Mouse (Mus musculus): ENCODE data around the gene Kcnk5. TPM values are rescaled to one million over a fixed set of nuclear protein-coding genes. Genes with fewer than 3 reads are reported as not detected.

The Kcnk5 gene
- polyA plus RNA-seq, 1 experiment from 2014 or later = 1.8 TPM

GRCm38 (mm10) chr14:20112218-20112617 lies 69.4 kb downstream of the Kcnk5 start:
- WGBS = 73% methylated on average over 3 of the region's 3 CpGs
- no peak for ATAC-seq (replicated peaks; ENCODE audit: insufficient number of reproducible peaks, insufficient read depth, low FRiP score, low read depth)
- no peak overlapping the region for H3K27ac ChIP-seq

DNA sequence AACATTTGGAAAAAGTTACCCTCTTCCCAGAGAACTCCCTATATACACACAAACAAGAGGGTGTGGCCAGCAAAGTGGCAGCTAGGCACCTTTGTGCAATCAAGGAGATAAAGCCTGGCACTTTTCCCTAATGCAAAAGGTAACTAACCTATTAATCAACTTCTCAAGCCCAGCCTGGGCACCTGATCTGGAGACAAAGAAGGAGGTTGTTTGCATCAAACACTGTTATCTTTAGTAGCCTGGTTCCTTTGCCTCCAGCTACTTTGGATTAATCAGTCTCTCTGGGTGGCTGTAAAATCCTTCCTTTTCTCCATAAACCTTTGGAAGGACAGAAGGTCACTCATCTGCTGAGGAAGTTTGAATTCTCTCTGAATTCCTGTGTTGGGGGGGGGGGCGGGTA lies 70.7 kb downstream of the Kcnk5 start:
- WGBS = 59% methylated on average over 1 of the region's 1 CpGs
- Histone ChIP-seq H3K4me2 (no peak overlapping the region), H3K9ac (no peak overlapping the region), H3K9me3 (replicated peaks) (no peaks in the 10 kb centered on the region), H3K4me1 (replicated peaks) (no peaks in the 10 kb centered on the region; the same call in 1 of the 2 replicates), H3K36me3 (no peaks in the 10 kb centered on the region), H3K27me3 (peaks cover 5% of the 10 kb centered on the region; the same call in 1 of the 2 replicates), H3K27ac (no peak overlapping the region), H3K4me3 (no peak overlapping the region)
- no peak for ATAC-seq (replicated peaks; ENCODE audit: insufficient number of reproducible peaks, insufficient read depth, low FRiP score, low read depth)

More at GRCm38 (mm10) chr14:20112218-20112617, 69.4 kb downstream of the Kcnk5 start:
- Histone ChIP-seq H3K4me2 (no peak overlapping the region), H3K4me3 (no peak overlapping the region), H3K9me3 (replicated peaks) (no peaks in the 10 kb centered on the region), H3K9ac (no peak overlapping the region), H3K27me3 (peaks cover 5% of the 10 kb centered on the region; the same call in 1 of the 2 replicates), H3K36me3 (no peaks in the 10 kb centered on the region), H3K4me1 (replicated peaks) (peaks cover under 1% of the 10 kb centered on the region; the same call in 1 of the 2 replicates)

GRCm38 (mm10) chr14:20106271-20106670 lies 75.3 kb downstream of the Kcnk5 start:
- 49% methylated on average over 6 of the region's 6 CpGs for WGBS
- Histone ChIP-seq H3K9ac (no peak overlapping the region), H3K9me3 (replicated peaks) (no peaks in the 10 kb centered on the region), H3K27me3 (no peaks in the 10 kb centered on the region), H3K4me1 (replicated peaks) (no peaks in the 10 kb centered on the region), H3K4me3 (no peak overlapping the region), H3K36me3 (no peaks in the 10 kb centered on the region), H3K4me2 (no peak overlapping the region), H3K27ac (no peak overlapping the region)
- ATAC-seq (replicated peaks; ENCODE audit: insufficient number of reproducible peaks, insufficient read depth, low FRiP score, low read depth) = no peak

DNA sequence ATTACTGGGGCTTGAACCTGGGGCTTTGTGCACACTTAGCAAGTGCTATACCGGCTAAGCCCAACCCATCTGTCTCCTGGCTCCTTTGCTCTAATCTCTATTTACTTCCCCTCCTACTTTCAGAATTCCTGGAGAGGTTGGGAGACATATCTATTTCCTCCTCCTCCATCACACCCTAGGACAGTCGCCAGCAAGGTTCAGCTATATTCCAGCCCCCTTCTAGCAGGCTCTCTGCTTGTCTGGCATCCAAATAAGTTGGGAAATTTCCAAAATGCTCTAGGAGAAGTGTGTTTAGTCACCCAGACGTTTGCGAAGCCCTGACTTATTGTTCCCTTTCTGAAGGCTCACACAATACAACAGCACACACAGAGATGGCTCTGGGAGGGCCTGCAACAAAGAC lies 78.4 kb downstream of the Kcnk5 start:
- Histone ChIP-seq H3K9me3 (replicated peaks) (no peaks in the 10 kb centered on the region), H3K4me2 (no peak overlapping the region), H3K36me3 (no peaks in the 10 kb centered on the region), H3K27ac (no peak overlapping the region), H3K9ac (no peak overlapping the region), H3K4me1 (replicated peaks) (no peaks in the 10 kb centered on the region), H3K27me3 (no peaks in the 10 kb centered on the region), H3K4me3 (no peak overlapping the region)
- WGBS = 32% methylated on average over 4 of the region's 4 CpGs
- ATAC-seq (replicated peaks; ENCODE audit: insufficient number of reproducible peaks, insufficient read depth, low FRiP score, low read depth) = no peak

DNA sequence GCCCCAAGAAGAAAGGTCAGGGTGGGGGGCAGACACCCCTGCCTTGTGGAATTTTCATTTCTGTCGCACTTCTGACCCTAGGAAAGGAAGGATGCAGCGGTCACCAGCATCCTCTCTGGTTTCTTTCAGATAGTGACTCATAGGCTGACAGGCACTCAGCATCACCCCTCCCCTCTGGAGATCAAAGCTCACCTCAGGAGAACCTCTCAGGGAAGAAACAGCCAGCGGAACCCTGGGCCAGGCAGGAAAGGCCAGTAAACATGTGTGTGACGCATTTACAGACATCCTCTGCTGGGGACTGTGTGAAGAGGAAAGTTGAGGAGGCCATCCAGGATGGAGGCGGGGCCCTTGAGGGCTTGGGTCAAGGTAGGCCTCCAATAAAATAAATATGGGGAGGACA lies 83.5 kb downstream of the Kcnk5 start:
- Histone ChIP-seq H3K36me3 (no peaks in the 10 kb centered on the region), H3K9ac (no peak overlapping the region), H3K4me3 (no peak overlapping the region), H3K4me1 (replicated peaks) (no peaks in the 10 kb centered on the region), H3K27ac (no peak overlapping the region), H3K4me2 (no peak overlapping the region), H3K9me3 (replicated peaks) (no peaks in the 10 kb centered on the region), H3K27me3 (no peaks in the 10 kb centered on the region)
- no peak for ATAC-seq (replicated peaks; ENCODE audit: insufficient number of reproducible peaks, insufficient read depth, low FRiP score, low read depth)
- 25% methylated on average over 5 of the region's 5 CpGs for WGBS

GRCm38 (mm10) chr14:20094942-20095341 lies 86.7 kb downstream of the Kcnk5 start:
- H3K4me3 ChIP-seq = no peak overlapping the region
- no peaks in the 10 kb centered on the region for H3K36me3 ChIP-seq
- 43% methylated on average over 5 of the region's 5 CpGs for WGBS
- H3K4me2 ChIP-seq = no peak overlapping the region
- no peaks in the 10 kb centered on the region for H3K4me1 ChIP-seq (replicated peaks)
- ATAC-seq (replicated peaks; ENCODE audit: insufficient number of reproducible peaks, insufficient read depth, low FRiP score, low read depth) = no peak
- H3K27me3 ChIP-seq = no peaks in the 10 kb centered on the region
- no peak overlapping the region for H3K27ac ChIP-seq
- no peak overlapping the region for H3K9ac ChIP-seq
- H3K9me3 ChIP-seq (replicated peaks) = no peaks in the 10 kb centered on the region

DNA sequence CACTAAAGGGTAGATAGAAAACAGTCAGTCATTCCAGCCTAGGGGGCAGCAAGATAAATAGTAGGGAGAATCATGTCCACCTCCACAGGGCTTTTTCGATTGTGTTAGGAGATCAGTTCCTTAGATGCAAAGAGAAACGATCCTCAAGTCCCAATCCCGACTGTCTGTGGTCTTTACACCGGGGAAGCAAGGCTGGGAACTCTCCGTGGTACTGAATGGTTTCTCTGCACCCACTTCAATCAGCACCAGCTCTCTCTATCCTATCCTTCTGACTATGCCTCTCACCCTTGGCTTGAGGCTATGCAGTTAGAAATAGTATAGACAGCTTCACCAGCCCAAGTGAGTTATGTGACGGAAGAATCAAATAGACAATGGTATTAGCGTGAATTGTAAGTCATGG lies 88.1 kb downstream of the Kcnk5 start:
- H3K27ac ChIP-seq = no peak overlapping the region
- 12% methylated on average over 7 of the region's 7 CpGs for WGBS
- H3K4me2 ChIP-seq = no peak overlapping the region
- H3K4me1 ChIP-seq (replicated peaks) = no peaks in the 10 kb centered on the region
- H3K9me3 ChIP-seq (replicated peaks) = no peaks in the 10 kb centered on the region
- H3K9ac ChIP-seq = no peak overlapping the region
- ATAC-seq (replicated peaks; ENCODE audit: insufficient number of reproducible peaks, insufficient read depth, low FRiP score, low read depth) = no peak
- H3K27me3 ChIP-seq = no peaks in the 10 kb centered on the region
- no peaks in the 10 kb centered on the region for H3K36me3 ChIP-seq
- no peak overlapping the region for H3K4me3 ChIP-seq

Other genes with a start within 250 kb of the Kcnk5 start
- 53.4 and 54.8 TPM in 2 replicates for gene Gng2, start 204.2 kb downstream of the Kcnk5 start, polyA plus RNA-seq (2015; fragmentation: Nextera tagmentation; extraction: Ambion mirVana)
- 7.7 and 9.3 TPM in 2 replicates for gene Saysd1, start 43.3 kb downstream of the Kcnk5 start, polyA plus RNA-seq (2015; fragmentation: Nextera tagmentation; extraction: Ambion mirVana)
- 0.13 and 0.44 TPM in 2 replicates for gene Kcnk16, start 87.4 kb upstream of the Kcnk5 start, polyA plus RNA-seq (2015; fragmentation: Nextera tagmentation; extraction: Ambion mirVana)
- 14.4 and 14.8 TPM in 2 replicates for gene Nudt13, start 112.9 kb upstream of the Kcnk5 start, polyA plus RNA-seq (2015; fragmentation: Nextera tagmentation; extraction: Ambion mirVana)
- gene Ecd, start 166.3 kb upstream of the Kcnk5 start, polyA plus RNA-seq (2015; fragmentation: Nextera tagmentation; extraction: Ambion mirVana) = 28.2 and 37.5 TPM in 2 replicates
- 23.1 and 27.3 TPM in 2 replicates for gene Fam149b, start 166.4 kb upstream of the Kcnk5 start, polyA plus RNA-seq (2015; fragmentation: Nextera tagmentation; extraction: Ambion mirVana)
- 89.5 and 99.0 TPM in 2 replicates for gene Dnajc9, start 207.1 kb upstream of the Kcnk5 start, polyA plus RNA-seq (2015; fragmentation: Nextera tagmentation; extraction: Ambion mirVana)
- gene Mrps16, start 211.8 kb upstream of the Kcnk5 start, polyA plus RNA-seq (2015; fragmentation: Nextera tagmentation; extraction: Ambion mirVana) = 88.5 and 98.2 TPM in 2 replicates

All from heart, embryonic 15.5 days (tissue).